Mouse (Mus musculus): ENCODE measurements around the gene Nphp3.
A peak's percentile ranks its signal among the peaks of the same experiment; 100 is the strongest.

Nphp3 gene

DNA sequence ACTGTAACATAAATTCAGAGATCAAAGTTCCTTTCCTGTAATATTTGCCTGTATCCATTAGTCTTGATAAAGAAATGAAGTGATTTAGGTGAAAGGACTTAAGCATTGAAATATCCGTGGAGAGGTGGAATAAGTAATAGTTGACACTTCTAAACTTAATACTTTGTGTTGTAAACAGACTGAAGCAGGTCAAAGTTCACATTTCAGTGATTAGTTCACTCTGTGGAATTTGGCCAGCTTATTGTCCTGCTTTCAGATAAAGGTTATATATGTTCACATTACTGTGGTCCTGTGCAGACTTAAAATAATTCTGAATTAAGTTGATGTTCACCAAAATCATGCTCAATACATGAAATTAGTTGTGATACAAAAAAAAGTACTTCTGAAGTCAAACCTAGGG is 62.2 kb downstream of the Nphp3 start:
- DNase-seq (ENCODE audit: low spot score): no peak

DNA sequence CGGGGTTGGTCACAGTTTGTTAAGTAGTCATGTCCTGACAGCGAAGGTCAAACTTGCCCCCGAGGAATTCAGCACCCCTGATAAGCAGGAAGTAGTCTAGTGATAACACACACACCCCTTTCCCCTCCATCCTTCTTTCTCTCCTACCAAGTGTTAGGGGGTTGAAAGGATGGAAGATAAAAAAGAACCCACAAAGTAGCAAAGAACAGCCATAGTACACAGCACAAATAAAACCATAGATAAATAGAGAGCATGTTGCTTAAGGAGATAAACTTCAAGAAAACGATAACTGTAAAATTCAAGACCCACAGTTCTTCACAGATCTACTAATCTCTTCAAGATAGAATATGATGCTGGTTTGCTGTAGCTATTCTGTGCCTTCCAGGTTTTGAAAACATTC is 67.9 kb downstream of the Nphp3 start:
- no peak for DNase-seq (ENCODE audit: low spot score)

DNA sequence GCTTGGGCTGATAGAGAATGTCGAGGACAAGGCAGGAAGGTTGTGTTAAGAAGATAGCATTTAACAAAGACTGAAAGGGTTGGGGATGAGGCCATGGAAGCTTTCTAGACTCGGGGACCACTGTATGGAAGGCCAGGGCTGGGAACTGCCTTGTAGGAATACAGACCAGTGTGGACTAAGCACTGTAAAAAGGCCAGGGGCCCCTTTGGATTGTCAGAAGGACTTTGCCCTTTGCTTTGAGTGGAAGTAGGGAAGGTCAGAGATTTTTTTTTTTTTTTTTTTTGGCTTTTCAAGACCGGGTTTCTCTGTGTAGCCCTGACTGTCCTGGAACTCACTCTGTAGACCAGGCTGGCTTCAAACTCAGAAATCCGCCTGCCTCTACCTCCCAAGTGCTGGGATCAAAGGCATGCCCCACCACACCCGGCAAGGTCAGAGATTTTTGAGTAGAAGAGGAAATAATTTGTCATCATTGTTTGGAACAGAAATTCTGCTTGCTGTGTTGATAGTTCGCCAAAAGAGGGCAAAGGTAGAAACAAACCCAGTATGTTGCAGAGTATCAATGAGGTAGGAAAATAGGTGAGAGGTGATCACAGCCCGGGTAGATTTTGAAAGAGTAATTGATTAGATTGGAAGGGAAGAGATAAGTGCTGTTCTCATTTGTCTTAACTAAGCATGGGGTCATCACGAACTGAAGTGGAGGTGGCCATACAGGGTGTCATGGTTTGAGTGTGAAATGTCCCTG is 68.7 kb downstream of the Nphp3 start:
- peak; percentile 28 for DNase-seq (ENCODE audit: low spot score)

DNA sequence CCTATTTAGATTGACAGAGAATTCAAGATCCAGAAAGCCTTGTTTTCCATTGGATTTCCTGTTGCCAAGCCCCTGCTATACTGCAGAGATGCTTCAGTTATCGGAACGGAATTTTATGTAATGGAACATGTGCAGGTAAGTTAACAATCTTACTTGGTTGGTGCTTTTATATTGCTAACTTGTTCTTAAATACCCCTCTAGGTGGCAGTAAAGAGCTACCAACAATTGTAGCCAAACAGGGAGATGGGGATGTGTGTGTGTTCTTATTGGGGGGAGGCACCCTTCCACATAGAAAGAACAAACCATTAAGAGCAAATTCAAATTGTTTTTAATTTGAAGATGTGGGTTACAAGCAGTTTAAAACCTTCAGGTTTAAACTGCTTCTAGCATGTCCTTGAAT is 73.5 kb downstream of the Nphp3 start:
- no peak for DNase-seq (ENCODE audit: low spot score)

DNA sequence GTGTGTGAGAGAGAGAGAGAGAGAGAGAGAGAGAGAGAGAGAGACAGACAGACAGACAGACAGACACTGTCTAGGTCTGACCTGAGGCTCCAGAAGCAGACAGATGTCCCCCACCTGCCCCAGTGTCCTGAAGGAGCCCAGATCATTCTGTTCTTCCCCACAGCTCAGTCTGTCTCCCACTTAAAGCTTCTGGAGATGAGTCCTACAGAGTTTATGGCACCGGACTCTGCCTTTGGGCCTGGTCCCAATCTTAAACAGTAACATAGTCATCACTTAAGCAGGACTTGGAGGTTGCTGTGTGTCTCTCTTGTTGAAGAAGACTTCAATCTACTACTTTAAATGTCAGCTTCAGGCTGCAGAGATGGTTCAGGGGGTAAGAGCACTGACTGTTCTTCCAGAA is 76.4 kb downstream of the Nphp3 start:
- no peak for DNase-seq (ENCODE audit: low spot score)

DNA sequence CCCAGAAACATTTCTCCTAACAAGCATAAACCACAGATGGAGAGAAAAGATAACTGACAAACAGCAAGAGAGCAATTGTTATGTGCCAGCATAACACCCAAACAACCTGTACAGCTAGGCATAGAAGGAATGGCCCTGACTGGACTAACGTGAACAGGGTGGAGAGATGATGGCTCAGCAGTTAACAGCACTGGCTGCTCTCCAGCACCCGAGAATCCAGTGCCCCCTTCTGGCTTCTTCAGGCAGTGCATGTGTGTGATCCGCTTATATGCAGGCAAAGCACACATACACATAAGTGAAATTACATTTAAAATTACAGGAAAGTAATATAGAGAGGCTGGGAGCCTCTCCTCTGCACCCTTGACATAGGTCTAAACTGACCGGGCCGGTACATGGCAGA is 77.0 kb downstream of the Nphp3 start:
- DNase-seq (ENCODE audit: low spot score): peak; percentile 29

DNA sequence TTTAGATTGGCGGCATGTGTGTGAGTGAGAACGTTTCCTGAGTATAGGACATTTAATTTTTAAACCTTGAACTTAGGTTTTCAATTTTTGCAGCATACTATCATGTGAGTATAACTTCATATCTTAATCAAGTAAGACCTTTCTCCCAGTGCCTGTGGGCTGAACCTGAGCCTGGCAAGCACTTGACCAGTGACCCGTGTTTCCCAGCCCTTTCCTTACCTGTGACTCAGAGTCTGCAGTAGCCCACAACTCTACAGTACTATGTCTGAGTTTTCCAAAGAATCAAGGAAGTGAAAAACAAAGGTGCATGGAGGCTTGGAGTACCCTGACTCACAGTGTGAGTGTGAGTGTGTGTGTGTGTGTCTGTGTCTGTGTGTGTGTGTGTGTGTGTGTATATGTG is 77.7 kb downstream of the Nphp3 start:
- DNase-seq (ENCODE audit: low spot score): no peak

DNA sequence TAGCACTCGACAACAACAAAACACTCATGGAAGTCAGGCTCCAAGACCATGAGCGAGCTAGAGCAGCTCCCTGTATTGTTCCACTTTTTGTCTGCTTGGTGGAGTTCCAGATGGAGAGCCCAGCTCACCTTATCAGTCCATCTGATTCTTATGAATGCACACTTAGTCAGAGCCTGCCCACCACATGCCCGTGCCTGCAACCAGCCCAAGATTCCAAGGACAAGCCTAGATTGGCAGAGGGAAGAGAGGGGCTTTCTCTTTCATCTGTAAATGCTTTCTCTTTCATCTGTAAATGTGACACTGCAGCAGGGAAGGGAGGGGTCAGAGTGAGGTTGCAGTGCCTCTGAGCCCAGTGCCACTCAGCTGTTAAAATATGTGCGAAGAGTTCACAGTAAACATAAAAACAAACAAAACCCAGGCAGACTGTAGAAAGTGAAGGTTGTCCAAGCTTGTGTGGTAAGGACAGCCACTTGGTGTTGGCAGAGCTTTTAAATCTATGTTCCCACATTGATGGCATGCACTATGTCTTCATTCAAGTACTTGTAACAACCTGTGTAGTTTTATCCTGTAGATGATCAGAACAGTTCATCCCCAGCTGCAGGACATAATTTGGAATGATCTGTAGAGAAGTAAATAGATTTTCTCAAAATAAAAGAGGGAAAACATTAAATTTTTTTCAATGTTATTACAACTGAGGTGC is 83.5 kb downstream of the Nphp3 start:
- DNase-seq (ENCODE audit: low spot score): no peak

DNA sequence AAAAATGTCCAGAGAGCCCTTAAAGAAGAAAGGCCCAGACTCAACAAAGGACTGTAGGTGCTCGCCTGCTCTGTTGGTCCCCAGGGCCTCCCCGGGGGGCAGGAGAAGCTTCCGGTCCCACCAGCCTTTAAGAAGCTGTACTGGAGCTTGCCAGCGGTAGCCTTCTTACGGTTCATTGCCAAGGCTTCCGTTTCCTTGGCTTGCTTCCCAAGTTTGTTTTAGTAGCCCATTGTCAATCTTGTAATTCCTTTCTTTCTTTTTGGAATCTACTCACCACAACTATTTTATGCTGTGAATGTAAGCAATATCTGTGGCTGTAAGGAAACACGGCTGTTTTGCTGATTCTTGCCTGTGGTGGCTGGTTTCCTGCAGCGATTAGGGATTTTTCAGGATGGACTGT is 86.2 kb downstream of the Nphp3 start:
- no peak for DNase-seq (ENCODE audit: low spot score)

DNA sequence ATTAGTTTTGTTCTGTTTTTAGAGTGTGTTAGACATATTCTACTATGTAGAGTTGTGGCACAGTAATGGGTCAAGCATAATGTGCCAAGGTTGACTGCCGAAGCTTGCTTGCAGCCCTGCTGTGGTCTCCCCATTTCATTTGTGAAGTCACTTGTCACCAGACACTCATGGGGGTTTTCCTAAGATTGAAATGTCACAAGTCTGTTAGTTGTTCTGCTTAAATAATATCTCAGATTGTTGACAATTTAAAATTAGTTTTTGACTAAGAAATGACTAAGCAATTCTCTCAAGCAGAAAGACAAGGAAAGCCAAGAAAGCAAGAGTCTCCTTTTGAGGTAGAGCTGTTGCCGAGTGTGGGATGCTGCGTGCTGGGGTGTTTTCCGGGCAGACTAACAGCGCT is 90.6 kb downstream of the Nphp3 start:
- no peak for DNase-seq (ENCODE audit: low spot score)

Measured in yolk sac, embryonic 10.5 days (tissue).